Mouse (Mus musculus) Patski (cell line): ENCODE results near the gene Sec24d. TPM values are rescaled to one million over a fixed set of nuclear protein-coding genes. Genes with fewer than 3 reads are reported as not detected.
"Not testable (repeated sequence)": the region's sequence is repeated elsewhere in the genome, so short reads cannot be mapped to it uniquely, and the experiment has no call there.

Experiments
- ATAC-seq: fragments of 100-300 bp; one replicate; pipeline ENCODE4 v1.8.0; 2021
- CTCF ChIA-PET: fragments of 350-600 bp; sonication (Branson Sonifier 250); formaldehyde crosslinking; loops from one replicate; lab custom pipeline; 2022; ENCODE audit warnings: inconsistent platforms; lab: Charles Lee
- POLR2A ChIA-PET: fragments of 350-600 bp; sonication (Branson Sonifier 250); formaldehyde crosslinking; loops from one replicate; lab custom pipeline; 2022; ENCODE audit warnings: antibody characterized with exemption, inconsistent platforms; lab: Charles Lee
- DNase-seq: peaks from one replicate; pipeline ENCODE4 v3.0.0-alpha.2; 2011; ENCODE audit warnings: low read depth, low spot score
- H3K27me3 ChIP-seq: fragments of 371-371 bp; one replicate; pipeline ENCODE4 v1.5.1; 2021
- CTCF ChIP-seq: fragments of 100-300 bp; IDR thresholded peaks from one replicate; pipeline ENCODE4 v1.5.1; 2021
- in situ Hi-C: fragments of 300-500 bp; cut with MboI; formaldehyde crosslinking; loops from 3 replicates; pipeline ENCODE4 v1.11.1; 2018; ENCODE audit warnings: low pct_unique_long_range_greater_than_20kb, mixed read lengths
- polyA plus RNA-seq: library from polyadenylated mRNA; unstranded; gene quantifications from one replicate; pipeline ENCODE4 v1.2.3, GENCODE M21; 2021

Gene Sec24d
- polyA plus RNA-seq, 1 experiment from 2014 or later, result 36.2 TPM

DNA sequence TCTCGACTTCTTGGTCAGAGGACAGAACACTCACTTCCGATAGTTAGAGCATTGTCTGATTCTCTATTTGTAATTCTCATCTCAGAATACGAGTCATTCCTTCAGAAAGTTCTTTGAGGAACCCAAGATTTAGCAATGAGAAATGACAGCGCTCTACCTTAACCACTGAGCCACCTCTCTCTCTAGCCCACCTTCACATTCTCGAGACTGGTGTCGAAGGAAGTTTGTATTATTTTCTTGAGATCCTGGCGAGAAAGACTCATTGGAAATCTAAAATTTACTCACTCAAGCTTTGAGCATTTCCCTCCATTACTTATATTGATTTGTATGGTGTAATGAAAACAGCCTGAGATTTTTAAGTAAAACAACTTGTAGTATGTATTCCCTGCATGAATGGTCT, 117.2 kb downstream of the Sec24d start:
- no peak for ATAC-seq
- ChIA-PET POLR2A (no interaction called here), CTCF (no interaction called here)

GRCm38 (mm10) chr3:123385118-123385485, 117.8 kb downstream of the Sec24d start:
- peak; percentile 9 for DNase-seq
- CTCF ChIA-PET, result no interaction called here
- no peak for TF ChIP-seq CTCF
- in situ Hi-C loops, result loop anchor here (5.0 to 25.0 kb wide), 2 partner anchors 122 to 877 kb away; no protein-coding TSS in a partner anchor
- no peaks in the 10 kb centered on the region for H3K27me3 ChIP-seq
- no peak for ATAC-seq
- POLR2A ChIA-PET, result no interaction called here

More for the DNA sequence above, 117.2 kb downstream of the Sec24d start:
- no peak for TF ChIP-seq CTCF
- in situ Hi-C loops, result loop anchor here (25.0 kb wide), 1 partner anchor 878 kb away; no protein-coding TSS in a partner anchor
- H3K27me3 ChIP-seq, result no peaks in the 10 kb centered on the region
- no peak for DNase-seq

DNA sequence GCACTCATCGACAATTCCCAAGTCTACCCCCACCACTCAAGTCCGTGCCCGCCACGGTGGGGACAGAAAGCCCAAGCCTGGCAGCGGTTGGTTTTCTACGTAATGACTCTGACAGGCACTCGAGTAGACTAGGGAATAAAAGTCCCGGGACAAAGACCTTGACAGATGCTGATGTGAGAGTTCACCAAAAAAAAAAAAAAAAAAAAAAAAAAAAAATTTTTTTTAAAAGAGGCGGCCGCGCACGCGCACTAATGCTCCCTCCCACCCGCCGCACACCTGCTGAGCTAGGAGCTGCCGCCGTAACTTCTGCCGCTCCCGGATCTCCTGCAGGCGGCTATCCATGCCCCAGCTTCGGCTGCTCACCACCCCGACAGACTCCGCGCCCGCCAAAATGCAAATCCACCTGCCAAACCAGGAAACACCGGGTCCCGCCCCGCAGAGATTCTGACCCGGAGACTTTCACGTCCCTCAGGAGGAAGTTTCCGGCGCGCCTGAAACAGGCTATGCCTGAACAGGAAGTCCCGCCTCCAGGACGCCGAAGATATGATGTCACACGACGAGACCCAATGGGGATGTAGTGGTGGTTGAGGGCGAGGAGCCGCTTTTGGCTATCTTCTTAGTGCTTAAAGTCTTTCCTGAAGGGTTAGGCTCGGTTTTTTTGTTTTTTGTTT, 118.4 kb downstream of the Sec24d start, which contains the start of gene Mettl14:
TSS of gene Mettl14 (minus strand) at position 623 of the 671 bp plus-strand sequence.
- no peak for TF ChIP-seq CTCF
- CTCF ChIA-PET, result no interaction called here
- DNase-seq, result peak; percentile 99
- H3K27me3 ChIP-seq, result no peaks in the 10 kb centered on the region
- POLR2A ChIA-PET, result interaction anchor here (0.6 kb wide), 1 partner anchor 46 kb away, joined by 5 read pairs; no protein-coding TSS in a partner anchor
- in situ Hi-C loops, result loop anchor here (5.0 to 25.0 kb wide), 2 partner anchors 122 to 877 kb away; no protein-coding TSS in a partner anchor
- peak; percentile 99 for ATAC-seq

GRCm38 (mm10) chr3:123386157-123386780, 119.0 kb downstream of the Sec24d start:
- ATAC-seq, result peak; percentile 40
- POLR2A ChIA-PET, result interaction anchor here (0.6 kb wide), 1 partner anchor 46 kb away, joined by 5 read pairs; no protein-coding TSS in a partner anchor
- DNase-seq, H3K27me3 ChIP-seq, CTCF ChIA-PET: not testable (repeated sequence)
- in situ Hi-C loops, result loop anchor here (5.0 to 25.0 kb wide), 2 partner anchors 121 to 876 kb away; no protein-coding TSS in a partner anchor

DNA sequence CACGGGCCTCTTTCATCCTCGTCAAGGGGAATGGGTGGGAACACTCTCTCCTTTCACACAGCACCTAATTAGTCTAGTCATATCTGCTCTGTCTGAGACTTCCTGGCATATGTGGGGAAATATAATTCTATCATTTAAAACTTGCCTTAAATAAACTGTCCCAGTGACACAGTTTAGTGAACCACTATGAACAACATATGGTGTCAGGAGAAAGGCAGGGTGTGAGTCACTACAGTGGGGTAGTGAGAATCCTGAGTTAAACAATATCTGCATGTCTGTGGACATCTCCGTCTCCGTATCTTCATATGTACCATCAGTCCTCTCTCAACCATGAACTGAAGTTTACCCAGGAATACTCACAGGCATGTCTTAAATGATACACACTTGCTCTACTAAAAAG, 123.9 kb downstream of the Sec24d start:
- ATAC-seq, result no peak
- no peak for TF ChIP-seq CTCF
- no peak for DNase-seq
- peaks cover 8% of the 10 kb centered on the region for H3K27me3 ChIP-seq
- POLR2A ChIA-PET, result no interaction called here
- in situ Hi-C loops, result loop anchor here (25.0 kb wide), 1 partner anchor 871 kb away; no protein-coding TSS in a partner anchor
- CTCF ChIA-PET, result interaction anchor here (1.6 kb wide), 1 partner anchor 117 kb away, joined by 3 read pairs; no protein-coding TSS in a partner anchor

DNA sequence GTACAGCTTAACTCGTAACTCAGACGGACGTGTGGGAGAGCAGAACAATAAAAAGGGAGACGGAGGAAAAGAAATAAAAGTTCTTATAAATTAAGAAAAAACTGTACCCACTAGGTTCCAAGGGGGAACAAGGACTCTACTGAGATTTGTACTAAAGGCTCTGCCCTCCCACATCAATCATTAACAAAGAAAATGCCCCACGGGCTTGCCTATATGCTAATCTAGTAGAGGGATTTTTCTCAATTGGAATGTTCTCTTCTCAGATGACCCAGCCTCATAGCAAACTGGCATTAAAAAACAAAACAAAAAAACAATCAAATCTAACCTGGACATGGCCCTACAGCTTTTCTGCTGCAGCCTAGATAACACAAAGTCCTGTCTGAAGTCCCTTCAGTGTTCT, 128.4 kb downstream of the Sec24d start:
- H3K27me3 ChIP-seq, result peaks cover 8% of the 10 kb centered on the region
- ATAC-seq (no peak), DNase-seq (no peak)
- ChIA-PET CTCF (no interaction called here), POLR2A (no interaction called here)
- in situ Hi-C loops, result loop anchor here (25.0 kb wide), 1 partner anchor 867 kb away; no protein-coding TSS in a partner anchor
- TF ChIP-seq CTCF, result no peak

GRCm38 (mm10) chr3:123397562-123398481, 130.6 kb downstream of the Sec24d start:
- no peak for DNase-seq
- CTCF ChIA-PET, result interaction anchor here (1.8 kb wide), 1 partner anchor 14 kb away, joined by 7 read pairs; no protein-coding TSS in a partner anchor
- in situ Hi-C loops, result loop anchor here (25.0 kb wide), 1 partner anchor 864 kb away; no protein-coding TSS in a partner anchor
- no peak for TF ChIP-seq CTCF
- H3K27me3 ChIP-seq, result peaks cover 5% of the 10 kb centered on the region
- ATAC-seq, result no peak
- POLR2A ChIA-PET, result no interaction called here

DNA sequence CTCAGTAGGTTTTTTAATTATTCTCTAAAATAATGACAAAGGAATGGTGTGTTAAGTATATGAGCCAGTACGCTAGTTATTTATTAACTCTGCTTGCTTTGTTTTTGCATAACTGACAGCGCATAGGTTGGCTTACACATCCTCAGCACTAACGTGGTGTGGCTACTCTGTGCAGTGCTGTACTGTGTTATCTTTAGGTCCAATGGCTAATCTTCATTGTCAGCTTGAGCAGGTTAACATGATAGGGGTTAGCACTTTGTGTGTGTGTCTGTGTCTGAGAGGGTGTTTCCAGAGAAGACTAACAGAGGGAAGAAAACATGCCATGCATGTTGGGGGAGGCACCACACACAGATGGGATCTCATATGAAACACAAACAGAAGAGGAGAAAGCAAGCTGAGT, 137.7 kb downstream of the Sec24d start:
- no peak for DNase-seq
- CTCF ChIA-PET, result no interaction called here
- H3K27me3 ChIP-seq, result peaks cover 3% of the 10 kb centered on the region
- TF ChIP-seq CTCF, result no peak
- ATAC-seq, result peak; percentile 44
- in situ Hi-C loops, result no loop called here
- POLR2A ChIA-PET, result no interaction called here

DNA sequence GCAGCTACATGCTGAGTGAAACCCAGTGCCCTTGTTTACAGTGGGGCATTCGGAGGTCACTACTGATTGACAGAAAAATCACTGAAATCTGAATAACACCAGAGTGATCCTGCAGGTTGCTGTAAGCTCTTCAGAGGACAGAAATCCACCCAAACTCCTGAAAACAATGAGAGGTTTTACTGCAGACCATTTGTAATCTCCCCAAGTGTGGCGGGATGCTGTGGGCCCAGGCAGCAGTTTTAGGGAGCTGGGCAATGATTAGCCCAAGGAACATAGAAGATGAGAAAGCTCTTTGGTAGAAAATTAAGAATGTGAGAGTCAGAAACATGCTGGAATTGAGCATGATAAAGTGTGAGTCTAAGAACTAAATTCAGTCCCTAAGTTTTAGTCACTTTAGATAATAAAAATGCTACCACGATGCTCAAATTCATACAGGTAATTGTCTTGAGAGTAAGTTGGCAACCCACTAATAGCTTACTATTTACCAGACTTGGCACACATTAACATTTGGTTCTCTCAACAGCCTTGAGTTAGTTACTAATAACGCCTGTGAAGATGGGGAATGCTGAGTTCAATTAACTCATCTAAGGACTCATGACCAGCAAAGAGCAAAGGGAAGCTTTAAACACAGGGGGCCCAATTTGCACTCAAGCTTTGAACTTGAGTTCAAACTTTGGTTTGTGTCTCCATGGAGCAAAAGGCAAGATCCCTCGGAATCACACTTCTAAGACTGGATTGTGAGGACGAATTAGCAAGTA, 144.7 kb downstream of the Sec24d start:
- in situ Hi-C loops, result no loop called here
- ChIA-PET POLR2A (no interaction called here), CTCF (interaction anchor here (0.9 to 2.1 kb wide), 2 partner anchors 13 to 29 kb away, joined by 3 to 7 read pairs; no protein-coding TSS in a partner anchor)
- peaks cover 5% of the 10 kb centered on the region for H3K27me3 ChIP-seq
- DNase-seq (no peak), ATAC-seq (no peak)
- TF ChIP-seq CTCF, result no peak
